Comparison of ENCODE assay signal across 8 mouse cellular contexts in the genomic region with DNA sequence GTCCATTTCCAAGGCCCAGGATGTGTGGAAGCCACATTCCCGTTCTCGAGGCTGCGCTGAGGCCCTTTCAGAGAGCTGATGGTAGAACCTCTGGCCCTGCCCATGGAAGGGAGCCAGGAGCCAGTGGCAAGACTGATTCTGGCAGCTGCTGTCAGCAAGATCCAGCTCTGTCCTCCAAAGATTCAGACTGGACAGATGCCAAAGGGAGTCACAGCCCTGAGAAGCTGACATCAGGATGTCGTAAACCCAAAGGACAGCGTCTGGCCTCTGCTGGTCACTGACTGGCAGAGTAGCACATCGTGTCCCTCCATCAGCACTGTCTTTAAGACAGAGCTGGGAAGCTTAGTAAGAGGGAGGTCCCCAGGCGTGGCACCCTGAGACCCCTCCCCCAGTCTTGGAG. TPM values are rescaled to one million over a fixed set of nuclear protein-coding genes. Genes with fewer than 3 reads are reported as not detected.
DNase-seq lines count a peak whose midpoint lies in the region; ATAC-seq lines count a peak whose summit lies in the region.
"Had no signal": no experiment of that assay in that cellular context is flagged by ENCODE, and none has a peak within 500 bp of the region (broad histone marks: within the 10 kb centered on the region; RNA-seq: fewer than 3 reads in every experiment).

No protein-coding gene starts in this region.

- no peak for ATAC-seq in intestine, embryonic 16.5 days
- peak; percentile 42 for ATAC-seq in lung, embryonic 16.5 days (ENCODE audit: low read depth)
- ATAC-seq in megakaryocyte-erythroid progenitor cell, adult 5-6 weeks (replicated peaks; ENCODE audit: low FRiP score, low TSS enrichment, poor library complexity, severe bottlenecking), result no peak

- H3K4me3 ChIP-seq in intestine, embryonic 16.5 days (ENCODE audit: low read length), result no peak overlapping the region
- H3K4me3 ChIP-seq in lung, embryonic 16.5 days (ENCODE audit: low read length), result no peak overlapping the region
- H3K4me3 ChIP-seq: erythroblast, embryonic 14.5 days had no signal

- H3K27ac ChIP-seq in intestine, embryonic 16.5 days (ENCODE audit: low read length), result peak overlapping the region; percentile 49
- H3K27ac ChIP-seq in lung, embryonic 16.5 days (ENCODE audit: low read length), result peak overlapping the region; percentile 86

- no peak overlapping the region for H3K4me2 ChIP-seq in intestine, embryonic 16.5 days (ENCODE audit: low read depth, low read length)
- no peak overlapping the region for H3K4me2 ChIP-seq in lung, embryonic 16.5 days (ENCODE audit: low read depth, low read length)

- WGBS in intestine, embryonic 16.5 days, result 52% methylated on average over 7 of the region's 7 CpGs
- WGBS in lung, embryonic 16.5 days, result 27% methylated on average over 7 of the region's 7 CpGs

- H3K9me3 ChIP-seq in intestine, embryonic 16.5 days (ENCODE audit: control insufficient read depth, low read length), result no peaks in the 10 kb centered on the region
- no peaks in the 10 kb centered on the region for H3K9me3 ChIP-seq in lung, embryonic 16.5 days (ENCODE audit: control insufficient read depth, low read length)

- peak; percentile 90 for DNase-seq in MN1 (ENCODE audit: low spot score)
- peak; percentile 92 to 93 for DNase-seq in adrenal gland, postnatal 36 days
- DNase-seq in right cerebral cortex, postnatal 14 days, result no peak
- DNase-seq in urinary bladder, postnatal 36 days (ENCODE audit: low spot score in 2 of 2), result no peak

- H3K27me3 ChIP-seq in intestine, embryonic 16.5 days (replicated peaks; ENCODE audit: control insufficient read depth, insufficient read depth, low read length), result no peaks in the 10 kb centered on the region
- peaks cover 5% of the 10 kb centered on the region; the same call in 1 of the 2 replicates for H3K27me3 ChIP-seq in lung, embryonic 16.5 days (ENCODE audit: control insufficient read depth, insufficient read depth, low read depth, low read length)

- H3K36me3 ChIP-seq in intestine, embryonic 16.5 days (ENCODE audit: control insufficient read depth, insufficient read depth, low read length), result no peaks in the 10 kb centered on the region
- H3K36me3 ChIP-seq in lung, embryonic 16.5 days (ENCODE audit: control insufficient read depth, insufficient read depth, low read length), result no peaks in the 10 kb centered on the region

- H3K4me1 ChIP-seq in intestine, embryonic 16.5 days (ENCODE audit: control insufficient read depth, insufficient read depth, low read length), result peaks cover 39% of the 10 kb centered on the region
- H3K4me1 ChIP-seq in lung, embryonic 16.5 days (replicated peaks; ENCODE audit: control insufficient read depth, insufficient read depth, low read length), result peaks cover 43% of the 10 kb centered on the region

- H3K9ac ChIP-seq in intestine, embryonic 16.5 days (ENCODE audit: low read depth, low read length), result peak overlapping the region; percentile 15; the same call in 1 of the 2 replicates
- H3K9ac ChIP-seq in lung, embryonic 16.5 days (ENCODE audit: low read length), result peak overlapping the region; percentile 55

RNA-seq across cellular contexts. Expression of a gene that starts 2.9 kb away (rescaled TPM):
- total RNA-seq in adrenal gland, postnatal 36 days (2021), result 10 to 100 TPM; 25.7 to 74.5 TPM
- 26.7 and 29.7 TPM in 2 replicates for polyA plus RNA-seq in intestine, embryonic 16.5 days (2015; fragmentation: Nextera tagmentation; extraction: Ambion mirVana)
- polyA plus RNA-seq in lung, embryonic 16.5 days (2015; fragmentation: Nextera tagmentation; extraction: Ambion mirVana), result 102 and 112 TPM in 2 replicates
- 0.04 and 0.25 TPM in 2 replicates for total RNA-seq in megakaryocyte-erythroid progenitor cell, adult 5-6 weeks (2014; fragmentation: Nextera tagmentation)
- total RNA-seq in megakaryocyte-erythroid progenitor cell, adult 5-6 weeks (2017), result 0.05 TPM in 1 of 2 replicates, not detected in the other

RNA-seq across cellular contexts. Expression of a gene that starts 28.6 kb away (rescaled TPM):
- total RNA-seq in adrenal gland, postnatal 36 days (2021), result 100 to 1,000 TPM; 736 to 838 TPM
- polyA plus RNA-seq in intestine, embryonic 16.5 days (2015; fragmentation: Nextera tagmentation; extraction: Ambion mirVana), result 471 and 487 TPM in 2 replicates
- 455 and 526 TPM in 2 replicates for polyA plus RNA-seq in lung, embryonic 16.5 days (2015; fragmentation: Nextera tagmentation; extraction: Ambion mirVana)
- 3,693 and 4,041 TPM in 2 replicates for total RNA-seq in megakaryocyte-erythroid progenitor cell, adult 5-6 weeks (2014; fragmentation: Nextera tagmentation)
- 2,831 and 3,324 TPM in 2 replicates for total RNA-seq in megakaryocyte-erythroid progenitor cell, adult 5-6 weeks (2017)

RNA-seq across cellular contexts. Expression of a gene that starts 44.7 kb away (rescaled TPM):
- total RNA-seq in adrenal gland, postnatal 36 days (2021), result 10 to 100 TPM; 14.0 to 14.2 TPM
- polyA plus RNA-seq in intestine, embryonic 16.5 days (2015; fragmentation: Nextera tagmentation; extraction: Ambion mirVana), result 2.8 and 4.8 TPM in 2 replicates
- polyA plus RNA-seq in lung, embryonic 16.5 days (2015; fragmentation: Nextera tagmentation; extraction: Ambion mirVana), result 6.3 and 8.4 TPM in 2 replicates
- 13.8 and 14.4 TPM in 2 replicates for total RNA-seq in megakaryocyte-erythroid progenitor cell, adult 5-6 weeks (2014; fragmentation: Nextera tagmentation)
- 7.4 and 20.8 TPM in 2 replicates for total RNA-seq in megakaryocyte-erythroid progenitor cell, adult 5-6 weeks (2017)

RNA-seq across cellular contexts. Expression of a gene that starts 57.3 kb away (rescaled TPM):
- 100 to 1,000 TPM; 148 to 182 TPM for total RNA-seq in adrenal gland, postnatal 36 days (2021)
- 172 and 194 TPM in 2 replicates for polyA plus RNA-seq in intestine, embryonic 16.5 days (2015; fragmentation: Nextera tagmentation; extraction: Ambion mirVana)
- 162 and 173 TPM in 2 replicates for polyA plus RNA-seq in lung, embryonic 16.5 days (2015; fragmentation: Nextera tagmentation; extraction: Ambion mirVana)
- 143 and 144 TPM in 2 replicates for total RNA-seq in megakaryocyte-erythroid progenitor cell, adult 5-6 weeks (2014; fragmentation: Nextera tagmentation)
- total RNA-seq in megakaryocyte-erythroid progenitor cell, adult 5-6 weeks (2017), result 51.7 and 76.2 TPM in 2 replicates

Comparison
In these comparisons a context has a peak if more than half of its experiments do, and no peak if none do; other contexts are left out.
1. DNase-seq: peak in MN1 (single experiment) and adrenal gland, postnatal 36 days (2 of 2); none in right cerebral cortex, postnatal 14 days (single experiment) and urinary bladder, postnatal 36 days (0 of 2).
2. RNA of a gene that starts 2.9 kb away (total RNA-seq): 25.7 to 74.5 TPM in adrenal gland, postnatal 36 days; 0.04 to 0.25 TPM in megakaryocyte-erythroid progenitor cell, adult 5-6 weeks; every median in the first group is over 10 times any median in the second.